Mouse (Mus musculus) liver, embryonic 14.5 days (tissue): ENCODE measurements around the gene Smim24. TPM values are rescaled to one million over a fixed set of nuclear protein-coding genes. Genes with fewer than 3 reads are reported as not detected.
A peak's percentile ranks its signal among the peaks of the same experiment; 100 is the strongest.

Experiments used
- ATAC-seq: fragments of 200-750 bp; cut with Nextera tagmentation; 2 replicates; pipeline ENCODE4 v1.8.0; 2017; ENCODE audit warnings: moderate number of reproducible peaks, mild to moderate bottlenecking, moderate library complexity; ENCODE audit not compliant: insufficient read depth
- DNase-seq, 3 experiments: peaks; one replicate each; pipeline ENCODE4 v3.0.0-alpha.2; 2012 to 2013; ENCODE audit warnings: low read depth in 3 of 3, low spot score in 3 of 3
- H3K27ac ChIP-seq: fragments of 300-500 bp; sonication (generic); 2 replicates; pipeline ENCODE4 v1.5.1; 2014; ENCODE audit warnings: moderate library complexity, mild to moderate bottlenecking, control low read depth, inconsistent platforms
- H3K27me3 ChIP-seq: fragments of 300-500 bp; sonication (generic); 2 replicates; pipeline ENCODE4 v1.6.1; 2014; ENCODE audit warnings: mild to moderate bottlenecking, low read length, moderate library complexity; ENCODE audit not compliant: control insufficient read depth, insufficient read depth
- H3K36me3 ChIP-seq: fragments of 300-500 bp; sonication (generic); replicated peaks from 2 replicates; pipeline ENCODE4 v1.6.1; 2014; ENCODE audit warnings: low read depth; ENCODE audit not compliant: control insufficient read depth, insufficient read depth
- H3K4me1 ChIP-seq, 2 experiments: fragments of 200-500 bp in 1 of 2; fragments of 300-500 bp in 1 of 2; sonication (generic) in 1 of 2; replicated peaks; 2 replicates each; pipeline ENCODE4 v1.6.1; 2012 to 2014; ENCODE audit warnings: antibody characterized with exemption in 1 of 2, inconsistent platforms in 1 of 2, low read length in 1 of 2; ENCODE audit not compliant: control insufficient read depth in 2 of 2, insufficient read depth in 2 of 2
- H3K4me2 ChIP-seq: fragments of 300-500 bp; sonication (generic); 2 replicates; pipeline ENCODE4 v1.6.1; 2014; ENCODE audit warnings: low read depth, mild to moderate bottlenecking, control low read depth, moderate library complexity
- H3K4me3 ChIP-seq, 2 experiments: fragments of 200-500 bp in 1 of 2; fragments of 300-500 bp in 1 of 2; sonication (generic) in 1 of 2; 2 replicates each; pipeline ENCODE4 v1.5.1; 2012 to 2014; ENCODE audit warnings: low read depth in 2 of 2, low read length in 2 of 2, mild to moderate bottlenecking in 2 of 2, control low read depth in 1 of 2, inconsistent platforms in 1 of 2, moderate library complexity in 1 of 2; ENCODE audit not compliant: insufficient read depth in 1 of 2
- H3K9ac ChIP-seq: fragments of 300-500 bp; sonication (generic); replicated peaks from 2 replicates; pipeline ENCODE4 v1.6.1; 2014; ENCODE audit warnings: mild to moderate bottlenecking, control low read depth, moderate library complexity
- H3K9me3 ChIP-seq: fragments of 300-500 bp; sonication (generic); 2 replicates; pipeline ENCODE4 v1.6.1; 2016; ENCODE audit warnings: low read length, mixed read lengths; ENCODE audit not compliant: control insufficient read depth
- CTCF ChIP-seq: IDR thresholded peaks from 2 replicates; pipeline ENCODE4 v1.5.1; 2016; ENCODE audit warnings: antibody characterized with exemption, low read depth, control low read depth
- EP300 ChIP-seq: IDR thresholded peaks from 2 replicates; pipeline ENCODE4 v1.6.1; 2016; ENCODE audit warnings: antibody characterized with exemption, low read depth
- WGBS: fragments of 180-500 bp; shearing (Covaris S2); extraction: QIAGEN DNeasy Blood & Tissue Kit; methylation state at CpG from one replicate; pipeline ENCODE4 v1.1.7; 2014; ENCODE audit not compliant: insufficient replicate concordance; 5-methylcytosine and 5-hydroxymethylcytosine counted together
- polyA plus RNA-seq, 2 experiments: library from polyadenylated mRNA; depleted of rRNA in 1 of 2; stranded (reverse) in 1 of 2; unstranded in 1 of 2; fragments of >200 nt; fragmentation: Nextera tagmentation in 1 of 2; extraction: Ambion mirVana in 1 of 2; gene quantifications; 2 replicates each; pipeline versions ENCODE4 v1.2.1 to v1.2.3; 2012 to 2014

Smim24 gene
- polyA plus RNA-seq, 2 experiments: 1.7 to 1.9 TPM

DNA sequence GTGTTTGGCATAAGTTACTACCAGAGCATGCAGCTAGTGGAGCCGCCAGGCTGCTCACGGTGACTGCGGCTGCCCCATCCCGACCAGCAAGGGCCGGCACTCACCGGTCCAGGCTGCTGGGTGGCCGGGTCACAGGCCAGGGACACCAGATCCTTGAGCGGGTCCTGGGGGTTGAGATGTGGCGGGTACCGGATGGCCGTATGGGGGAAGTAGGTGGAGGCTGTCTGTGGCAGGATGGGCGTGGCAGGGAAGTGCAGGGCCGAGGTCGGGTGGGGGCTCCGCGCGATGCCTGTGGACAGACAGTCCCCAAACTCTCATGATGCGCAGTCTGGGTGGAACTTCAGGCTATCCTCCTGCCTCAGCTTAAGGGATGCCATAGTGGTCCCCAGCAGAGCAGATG is 11.9 kb downstream of the Smim24 start:
- Histone ChIP-seq H3K36me3 (no peaks in the 10 kb centered on the region; the same call in 1 of the 2 replicates), H3K9ac (no peak overlapping the region), H3K4me2 (no peak overlapping the region), H3K4me1 (peaks cover 7 to 19% of the 10 kb centered on the region in 2 experiments; a peak in 3 of 4 replicates), H3K27ac (no peak overlapping the region), H3K27me3 (peaks cover 31% of the 10 kb centered on the region), H3K9me3 (no peaks in the 10 kb centered on the region), H3K4me3 (no peak overlapping the region)
- no peak for DNase-seq
- ATAC-seq: no peak
- TF ChIP-seq EP300: no peak
- TF ChIP-seq CTCF: no peak
- WGBS: 23% methylated on average over 18 of the region's 18 CpGs

- H3K4me2 ChIP-seq: no peak overlapping the region
- no peak for ATAC-seq
- H3K4me1 ChIP-seq: peaks cover 7 to 20% of the 10 kb centered on the region in 2 experiments; a peak in 3 of 4 replicates
- TF ChIP-seq EP300 (no peak), CTCF (peak; percentile 92)
- H3K27ac ChIP-seq: no peak overlapping the region
- peak in 1 of 3 experiments; percentile 44 for DNase-seq
- no peaks in the 10 kb centered on the region for H3K36me3 ChIP-seq
- 34% methylated on average over 13 of the region's 13 CpGs for WGBS
- no peak overlapping the region for H3K4me3 ChIP-seq
- peaks cover 31% of the 10 kb centered on the region for H3K27me3 ChIP-seq
- H3K9ac ChIP-seq: no peak overlapping the region
- H3K9me3 ChIP-seq: no peaks in the 10 kb centered on the region
These were observed 12.8 kb downstream of the Smim24 start for GRCm38 (mm10) chr10:81405588-81406201.

- H3K27ac ChIP-seq: no peak overlapping the region
- no peaks in the 10 kb centered on the region for H3K36me3 ChIP-seq
- H3K27me3 ChIP-seq: peaks cover 31% of the 10 kb centered on the region
- 15% methylated on average over 24 of the region's 24 CpGs for WGBS
- H3K4me1 ChIP-seq: peaks cover 3 to 15% of the 10 kb centered on the region in 2 experiments; a peak in 3 of 4 replicates
- no peak for TF ChIP-seq CTCF
- TF ChIP-seq EP300: no peak
- no peaks in the 10 kb centered on the region for H3K9me3 ChIP-seq
- peak overlapping the region; percentile 44 for H3K4me2 ChIP-seq
- ATAC-seq (no peak), DNase-seq (no peak)
- H3K9ac ChIP-seq: no peak overlapping the region
- peak overlapping the region in 1 of 2 experiments; percentile 8; a peak in 1 of 4 replicates for H3K4me3 ChIP-seq
These were observed 13.9 kb downstream of the Smim24 start for GRCm38 (mm10) chr10:81406504-81407440.

- WGBS: 17% methylated on average over 31 of the region's 31 CpGs
- peak; percentile 38; the same call in 1 of the 2 replicates for ATAC-seq
- Histone ChIP-seq H3K36me3 (no peaks in the 10 kb centered on the region), H3K9me3 (no peaks in the 10 kb centered on the region), H3K9ac (no peak overlapping the region), H3K4me2 (peak overlapping the region; percentile 44), H3K27ac (no peak overlapping the region), H3K4me3 (peak overlapping the region; percentile 12 to 32; a peak in 3 of 4 replicates), H3K4me1 (peaks cover 0 to 10% of the 10 kb centered on the region in 2 experiments; a peak in 2 of 4 replicates), H3K27me3 (peaks cover 31% of the 10 kb centered on the region)
- TF ChIP-seq CTCF (no peak), EP300 (no peak)
- peak in 1 of 3 experiments; percentile 62 for DNase-seq
These were observed 14.9 kb downstream of the Smim24 start for GRCm38 (mm10) chr10:81407539-81408423.
